Mouse (Mus musculus): ENCODE measurements at regions not wholly inside any gene's neighbourhood (a gene's known extent, or its start where the extent isn't known, plus 50 kb on each side); places are given as distances from the start of the nearest gene placed in this dataset.
A peak's percentile ranks its signal among the peaks of the same experiment; 100 is the strongest.

- Histone ChIP-seq H3K27ac (no peak overlapping the region), H3K4me3 (no peak overlapping the region)
Observed at GRCm38 (mm10) chr5:148820476-148820875, 108.6 kb downstream of the Katnal1 start.

GRCm38 (mm10) chr5:148819423-148819822 lies 109.7 kb downstream of the Katnal1 start:
- Histone ChIP-seq H3K27ac (no peak overlapping the region), H3K4me1 (peaks cover 21% of the 10 kb centered on the region), H3K36me3 (no peaks in the 10 kb centered on the region), H3K4me2 (replicated peaks) (no peak overlapping the region), H3K9ac (no peak overlapping the region), H3K9me3 (replicated peaks) (0 out of 2 replicates have a peak, but pooled peaks cover 3% of the 10 kb centered on the region), H3K27me3 (peaks cover 12% of the 10 kb centered on the region; the same call in 1 of the 2 replicates), H3K4me3 (no peak overlapping the region)
- WGBS = 61% methylated on average over 6 of the region's 6 CpGs
- ATAC-seq (ENCODE audit: low FRiP score) = no peak

More at GRCm38 (mm10) chr5:148820476-148820875, 108.6 kb downstream of the Katnal1 start:
- Histone ChIP-seq H3K4me1 (peaks cover 21% of the 10 kb centered on the region), H3K4me2 (replicated peaks) (peak overlapping the region; percentile 44), H3K9me3 (replicated peaks) (no peaks in the 10 kb centered on the region), H3K9ac (no peak overlapping the region), H3K27me3 (peaks cover 12% of the 10 kb centered on the region; the same call in 1 of the 2 replicates), H3K36me3 (no peaks in the 10 kb centered on the region)
- peak; percentile 70 for ATAC-seq (ENCODE audit: low FRiP score)
- 15% methylated on average over 20 of the region's 20 CpGs for WGBS

- 70% methylated on average over 2 of the region's 2 CpGs for WGBS
- Histone ChIP-seq H3K9ac (no peak overlapping the region), H3K36me3 (no peaks in the 10 kb centered on the region), H3K4me1 (peaks cover 21% of the 10 kb centered on the region), H3K27ac (no peak overlapping the region), H3K4me3 (no peak overlapping the region), H3K4me2 (replicated peaks) (no peak overlapping the region), H3K9me3 (replicated peaks) (0 out of 2 replicates have a peak, but pooled peaks cover 7% of the 10 kb centered on the region), H3K27me3 (peaks cover 12% of the 10 kb centered on the region; the same call in 1 of the 2 replicates)
- no peak for ATAC-seq (ENCODE audit: low FRiP score)
Observed at GRCm38 (mm10) chr5:148818746-148819145, 110.4 kb downstream of the Katnal1 start.

- H3K36me3 ChIP-seq = no peaks in the 10 kb centered on the region
- H3K9me3 ChIP-seq (replicated peaks) = 0 out of 2 replicates have a peak, but pooled peaks cover 7% of the 10 kb centered on the region
- 79% methylated on average over 9 of the region's 9 CpGs for WGBS
- no peak overlapping the region for H3K27ac ChIP-seq
- peaks cover 19% of the 10 kb centered on the region for H3K27me3 ChIP-seq
- no peak overlapping the region for H3K4me2 ChIP-seq (replicated peaks)
- ATAC-seq (ENCODE audit: low FRiP score) = no peak
- H3K4me1 ChIP-seq = 0 out of 2 replicates have a peak, but pooled peaks cover 6% of the 10 kb centered on the region
- H3K4me3 ChIP-seq = no peak overlapping the region
- H3K9ac ChIP-seq = no peak overlapping the region
Observed at GRCm38 (mm10) chr5:148812840-148813239, 116.3 kb downstream of the Katnal1 start.

GRCm38 (mm10) chr5:148812016-148812415 lies 117.1 kb downstream of the Katnal1 start:
- Histone ChIP-seq H3K27me3 (peaks cover 19% of the 10 kb centered on the region), H3K9ac (no peak overlapping the region), H3K36me3 (no peaks in the 10 kb centered on the region), H3K4me3 (no peak overlapping the region), H3K9me3 (replicated peaks) (0 out of 2 replicates have a peak, but pooled peaks cover 7% of the 10 kb centered on the region), H3K4me2 (replicated peaks) (no peak overlapping the region), H3K4me1 (0 out of 2 replicates have a peak, but pooled peaks cover 6% of the 10 kb centered on the region), H3K27ac (no peak overlapping the region)
- peak; percentile 17; the same call in 1 of the 2 replicates for ATAC-seq (ENCODE audit: low FRiP score)
- 18% methylated on average over 13 of the region's 13 CpGs for WGBS

- no peak for ATAC-seq (ENCODE audit: low FRiP score)
- peaks cover 19% of the 10 kb centered on the region for H3K27me3 ChIP-seq
- H3K4me1 ChIP-seq = 0 out of 2 replicates have a peak, but pooled peaks cover 6% of the 10 kb centered on the region
- H3K27ac ChIP-seq = no peak overlapping the region
- H3K4me2 ChIP-seq (replicated peaks) = no peak overlapping the region
- 64% methylated on average over 3 of the region's 3 CpGs for WGBS
- H3K4me3 ChIP-seq = no peak overlapping the region
- H3K9me3 ChIP-seq (replicated peaks) = 0 out of 2 replicates have a peak, but pooled peaks cover 5% of the 10 kb centered on the region
- no peaks in the 10 kb centered on the region for H3K36me3 ChIP-seq
- no peak overlapping the region for H3K9ac ChIP-seq
Observed at GRCm38 (mm10) chr5:148809485-148809884, 119.6 kb downstream of the Katnal1 start.

GRCm38 (mm10) chr5:148809055-148809454 lies 120.1 kb downstream of the Katnal1 start:
- 0 out of 2 replicates have a peak, but pooled peaks have one; percentile 19 for ATAC-seq (ENCODE audit: low FRiP score)
- WGBS = 19% methylated on average over 10 of the region's 10 CpGs
- H3K27ac ChIP-seq = no peak overlapping the region
- H3K27me3 ChIP-seq = peaks cover 19% of the 10 kb centered on the region
- no peak overlapping the region for H3K4me3 ChIP-seq
- H3K36me3 ChIP-seq = no peaks in the 10 kb centered on the region
- H3K4me1 ChIP-seq = 0 out of 2 replicates have a peak, but pooled peaks cover 6% of the 10 kb centered on the region
- H3K9me3 ChIP-seq (replicated peaks) = 0 out of 2 replicates have a peak, but pooled peaks cover under 1% of the 10 kb centered on the region
- H3K4me2 ChIP-seq (replicated peaks) = peak overlapping the region; percentile 27; the same call in 1 of the 2 replicates
- no peak overlapping the region for H3K9ac ChIP-seq

GRCm38 (mm10) chr5:148808426-148808825 lies 120.7 kb downstream of the Katnal1 start:
- no peaks in the 10 kb centered on the region for H3K9me3 ChIP-seq (replicated peaks)
- H3K27ac ChIP-seq = no peak overlapping the region
- no peak overlapping the region for H3K9ac ChIP-seq
- 1% methylated on average over 4 of the region's 4 CpGs for WGBS
- H3K4me3 ChIP-seq = no peak overlapping the region
- H3K4me2 ChIP-seq (replicated peaks) = peak overlapping the region; percentile 27; the same call in 1 of the 2 replicates
- ATAC-seq (ENCODE audit: low FRiP score) = 0 out of 2 replicates have a peak, but pooled peaks have one; percentile 17
- H3K27me3 ChIP-seq = peaks cover 19% of the 10 kb centered on the region
- 0 out of 2 replicates have a peak, but pooled peaks cover 6% of the 10 kb centered on the region for H3K4me1 ChIP-seq
- no peaks in the 10 kb centered on the region for H3K36me3 ChIP-seq

GRCm38 (mm10) chr5:148807612-148808011 lies 121.5 kb downstream of the Katnal1 start:
- H3K9me3 ChIP-seq (replicated peaks) = no peaks in the 10 kb centered on the region
- 94% methylated on average over 4 of the region's 4 CpGs for WGBS
- no peak for ATAC-seq (ENCODE audit: low FRiP score)
- H3K4me2 ChIP-seq (replicated peaks) = no peak overlapping the region
- H3K27me3 ChIP-seq = peaks cover 19% of the 10 kb centered on the region
- no peak overlapping the region for H3K27ac ChIP-seq
- H3K36me3 ChIP-seq = no peaks in the 10 kb centered on the region
- no peak overlapping the region for H3K4me3 ChIP-seq
- peaks cover 8% of the 10 kb centered on the region; the same call in 1 of the 2 replicates for H3K4me1 ChIP-seq
- H3K9ac ChIP-seq = no peak overlapping the region

- WGBS = 68% methylated on average over 3 of the region's 3 CpGs
Observed at GRCm38 (mm10) chr5:148805030-148805429, 124.1 kb downstream of the Katnal1 start.

GRCm38 (mm10) chr5:148803772-148804171 lies 125.3 kb downstream of the Katnal1 start:
- H3K4me2 ChIP-seq (replicated peaks) = no peak overlapping the region
- H3K36me3 ChIP-seq = no peaks in the 10 kb centered on the region
- H3K27ac ChIP-seq = no peak overlapping the region
- H3K27me3 ChIP-seq = no peaks in the 10 kb centered on the region
- no peak overlapping the region for H3K4me3 ChIP-seq
- ATAC-seq (ENCODE audit: low FRiP score) = no peak
- no peaks in the 10 kb centered on the region for H3K9me3 ChIP-seq (replicated peaks)
- H3K9ac ChIP-seq = no peak overlapping the region
- 87% methylated on average over 12 of the region's 14 CpGs for WGBS
- peaks cover 13% of the 10 kb centered on the region; the same call in 1 of the 2 replicates for H3K4me1 ChIP-seq

More at GRCm38 (mm10) chr5:148805030-148805429, 124.1 kb downstream of the Katnal1 start:
- H3K9ac ChIP-seq = no peak overlapping the region
- H3K36me3 ChIP-seq = no peaks in the 10 kb centered on the region
- no peak for ATAC-seq (ENCODE audit: low FRiP score)
- no peak overlapping the region for H3K27ac ChIP-seq
- no peak overlapping the region for H3K4me3 ChIP-seq
- H3K4me2 ChIP-seq (replicated peaks) = no peak overlapping the region
- peaks cover 12% of the 10 kb centered on the region; the same call in 1 of the 2 replicates for H3K4me1 ChIP-seq
- H3K9me3 ChIP-seq (replicated peaks) = no peaks in the 10 kb centered on the region
- H3K27me3 ChIP-seq = peaks cover 9% of the 10 kb centered on the region

GRCm38 (mm10) chr5:148802720-148803119 lies 126.4 kb downstream of the Katnal1 start:
- Histone ChIP-seq H3K27me3 (no peaks in the 10 kb centered on the region), H3K4me3 (no peak overlapping the region), H3K4me2 (replicated peaks) (no peak overlapping the region), H3K9ac (no peak overlapping the region), H3K27ac (no peak overlapping the region), H3K4me1 (peaks cover 15% of the 10 kb centered on the region), H3K9me3 (replicated peaks) (no peaks in the 10 kb centered on the region), H3K36me3 (no peaks in the 10 kb centered on the region)
- 66% methylated on average over 9 of the region's 9 CpGs for WGBS
- no peak for ATAC-seq (ENCODE audit: low FRiP score)

- 70% methylated on average over 6 of the region's 6 CpGs for WGBS
- H3K4me2 ChIP-seq (replicated peaks) = no peak overlapping the region
- H3K9me3 ChIP-seq (replicated peaks) = no peaks in the 10 kb centered on the region
- H3K9ac ChIP-seq = no peak overlapping the region
- H3K27ac ChIP-seq = no peak overlapping the region
- H3K4me3 ChIP-seq = no peak overlapping the region
- H3K27me3 ChIP-seq = no peaks in the 10 kb centered on the region
- ATAC-seq (ENCODE audit: low FRiP score) = no peak
- H3K4me1 ChIP-seq = peaks cover 15% of the 10 kb centered on the region
- H3K36me3 ChIP-seq = no peaks in the 10 kb centered on the region
Observed at GRCm38 (mm10) chr5:148798541-148798940, 130.6 kb downstream of the Katnal1 start.
